Mouse (Mus musculus) intestine, postnatal 0 days (tissue): ENCODE results near the gene Noc4l. TPM values are rescaled to one million over a fixed set of nuclear protein-coding genes. Genes with fewer than 3 reads are reported as not detected.

Source experiments
- ATAC-seq: fragments of 200-750 bp; cut with Nextera tagmentation; 2 replicates; pipeline ENCODE4 v1.8.0; 2017; ENCODE audit warnings: mild to moderate bottlenecking, moderate TSS enrichment, moderate library complexity
- H3K27ac ChIP-seq: fragments of 300-500 bp; sonication (generic); 2 replicates; pipeline ENCODE4 v1.5.1; 2014; ENCODE audit warnings: mild to moderate bottlenecking, low read depth, low read length, moderate library complexity
- H3K27me3 ChIP-seq: fragments of 300-500 bp; sonication (generic); replicated peaks from 2 replicates; pipeline ENCODE4 v1.6.1; 2014; ENCODE audit warnings: low read length, mixed read lengths; ENCODE audit not compliant: control insufficient read depth, insufficient read depth
- H3K36me3 ChIP-seq: fragments of 300-500 bp; sonication (generic); 2 replicates; pipeline ENCODE4 v1.6.1; 2014; ENCODE audit warnings: mild to moderate bottlenecking, moderate library complexity; ENCODE audit not compliant: control insufficient read depth, insufficient read depth
- H3K4me1 ChIP-seq: fragments of 300-500 bp; sonication (generic); replicated peaks from 2 replicates; pipeline ENCODE4 v1.6.1; 2014; ENCODE audit warnings: antibody characterized with exemption, low read length, mixed read lengths; ENCODE audit not compliant: control insufficient read depth, insufficient read depth
- H3K4me2 ChIP-seq: fragments of 300-500 bp; sonication (generic); replicated peaks from 2 replicates; pipeline ENCODE4 v1.6.1; 2014; ENCODE audit warnings: low read depth, mild to moderate bottlenecking, moderate library complexity
- H3K4me3 ChIP-seq: fragments of 300-500 bp; sonication (generic); 2 replicates; pipeline ENCODE4 v1.5.1; 2014; ENCODE audit warnings: low read depth, low read length
- H3K9ac ChIP-seq: fragments of 300-500 bp; sonication (generic); 2 replicates; pipeline ENCODE4 v1.6.1; 2014; ENCODE audit warnings: mild to moderate bottlenecking, low read depth, low read length
- H3K9me3 ChIP-seq: fragments of 300-500 bp; sonication (generic); 2 replicates; pipeline ENCODE4 v1.6.1; 2016; ENCODE audit warnings: mixed run types; ENCODE audit not compliant: control insufficient read depth
- CTCF ChIP-seq: sonication (generic); IDR thresholded peaks from 2 replicates; pipeline ENCODE4 v1.5.1; 2016; ENCODE audit warnings: low read depth, mild to moderate bottlenecking, control low read depth, antibody characterized with exemption, moderate library complexity
- WGBS: fragments of 180-500 bp; shearing (Covaris S2); extraction: QIAGEN DNeasy Blood & Tissue Kit; methylation state at CpG from one replicate; pipeline ENCODE4 v1.1.7; 2014; 5-methylcytosine and 5-hydroxymethylcytosine counted together
- polyA plus RNA-seq: library from polyadenylated mRNA; unstranded; fragments of >200 nt; fragmentation: Nextera tagmentation; extraction: Ambion mirVana; gene quantifications from 2 replicates; pipeline ENCODE4 v1.2.1, GENCODE M21; 2015

The Noc4l gene
- polyA plus RNA-seq, 1 experiment from 2014 or later = 17.2 TPM

- no peak overlapping the region for H3K4me3 ChIP-seq
- no peak for TF ChIP-seq CTCF
- no peaks in the 10 kb centered on the region for H3K27me3 ChIP-seq
- no peak overlapping the region for H3K4me2 ChIP-seq
- H3K27ac ChIP-seq = no peak overlapping the region
- H3K9ac ChIP-seq = no peak overlapping the region
- no peak for ATAC-seq
- peaks cover 53% of the 10 kb centered on the region for H3K36me3 ChIP-seq
- no peaks in the 10 kb centered on the region for H3K9me3 ChIP-seq
- H3K4me1 ChIP-seq = no peaks in the 10 kb centered on the region
These were observed 6.5 kb upstream of the Noc4l start for GRCm38 (mm10) chr5:110659682-110660081.

DNA sequence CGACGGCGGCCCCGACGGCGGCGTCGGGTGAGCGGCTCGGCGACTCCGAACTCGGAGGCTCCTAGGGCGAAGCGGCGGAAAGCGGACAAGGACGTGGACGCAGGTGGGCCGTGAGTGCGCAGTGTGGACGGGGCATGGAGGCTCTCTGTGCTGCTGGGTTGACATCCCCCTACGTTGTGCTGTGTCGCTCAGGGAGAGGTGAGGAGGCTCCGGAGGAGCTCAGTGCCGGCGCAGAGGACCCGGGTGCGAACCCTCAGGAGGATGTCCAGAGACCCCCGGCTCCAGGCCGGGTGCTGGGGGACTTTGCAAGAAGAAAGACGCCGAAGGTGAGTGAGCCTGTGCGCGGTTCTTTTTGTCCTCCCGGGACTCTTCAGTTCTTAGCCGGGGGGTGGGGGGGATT is 469 bp upstream of the Noc4l start:
- WGBS = under 1% methylated on average over 37 of the region's 37 CpGs
- Histone ChIP-seq H3K9me3 (no peaks in the 10 kb centered on the region), H3K27me3 (no peaks in the 10 kb centered on the region), H3K9ac (peak overlapping the region; percentile 89), H3K4me3 (peak overlapping the region; percentile 100), H3K27ac (peak overlapping the region; percentile 54; the same call in 1 of the 2 replicates), H3K36me3 (peaks cover 59% of the 10 kb centered on the region), H3K4me2 (peak overlapping the region; percentile 87), H3K4me1 (no peaks in the 10 kb centered on the region; the same call in 1 of the 2 replicates)
- ATAC-seq = peak; percentile 20
- TF ChIP-seq CTCF = no peak

- H3K9ac ChIP-seq = no peak overlapping the region
- no peaks in the 10 kb centered on the region for H3K27me3 ChIP-seq
- peaks cover 52% of the 10 kb centered on the region for H3K36me3 ChIP-seq
- H3K27ac ChIP-seq = no peak overlapping the region
- no peak for ATAC-seq
- H3K9me3 ChIP-seq = no peaks in the 10 kb centered on the region
- no peak for TF ChIP-seq CTCF
- no peaks in the 10 kb centered on the region for H3K4me1 ChIP-seq
- H3K4me3 ChIP-seq = no peak overlapping the region
- H3K4me2 ChIP-seq = no peak overlapping the region
These were observed 6.8 kb downstream of the Noc4l start for GRCm38 (mm10) chr5:110646377-110646776.

- Histone ChIP-seq H3K9ac (no peak overlapping the region), H3K27me3 (no peaks in the 10 kb centered on the region), H3K4me3 (no peak overlapping the region), H3K4me2 (peak overlapping the region; percentile 52), H3K4me1 (no peaks in the 10 kb centered on the region), H3K36me3 (no peaks in the 10 kb centered on the region), H3K9me3 (no peaks in the 10 kb centered on the region), H3K27ac (no peak overlapping the region)
- peak; percentile 85 for TF ChIP-seq CTCF
- WGBS = 20% methylated on average over 12 of the region's 12 CpGs
- ATAC-seq = no peak
These were observed 13.8 kb downstream of the Noc4l start for GRCm38 (mm10) chr5:110639459-110639858.

DNA sequence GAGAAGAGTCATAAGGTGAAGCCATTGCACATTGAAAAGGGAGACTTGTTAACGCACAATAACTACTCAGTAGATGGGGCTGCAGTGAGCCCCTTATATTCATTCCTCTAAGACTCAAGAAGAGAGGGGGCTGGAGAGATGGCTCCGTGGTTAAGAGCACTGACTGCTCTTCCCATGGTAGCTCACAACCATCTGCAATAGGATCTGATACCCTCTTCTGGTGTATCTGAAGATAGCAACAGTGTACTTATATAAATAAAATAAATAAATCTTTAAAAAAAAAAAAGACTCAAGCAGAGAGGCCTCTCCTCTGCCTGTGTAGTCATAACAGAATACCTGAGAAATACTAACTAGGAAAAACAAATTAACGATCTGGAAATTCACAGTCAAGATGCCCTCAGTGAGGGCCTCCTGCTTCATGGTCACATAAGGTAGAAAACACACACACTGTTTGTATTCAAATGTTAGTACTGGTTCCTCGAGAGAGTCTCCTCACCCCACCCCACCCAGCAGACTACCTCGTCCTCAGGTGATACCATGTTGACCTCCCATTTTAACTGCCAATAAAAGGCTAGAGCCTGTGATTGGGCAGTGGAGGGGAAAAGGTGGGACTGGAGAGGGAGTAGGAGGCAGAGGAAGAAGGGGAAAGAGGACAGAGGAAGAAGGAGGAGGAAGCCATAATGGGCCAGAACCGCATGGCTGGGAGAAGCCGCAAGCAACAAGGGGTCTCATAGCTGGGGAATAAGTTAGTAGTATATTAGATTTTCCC is 14.7 kb downstream of the Noc4l start:
- no peaks in the 10 kb centered on the region for H3K27me3 ChIP-seq
- no peaks in the 10 kb centered on the region for H3K9me3 ChIP-seq
- WGBS = 75% methylated on average over 7 of the region's 7 CpGs
- H3K27ac ChIP-seq = no peak overlapping the region
- no peak overlapping the region for H3K9ac ChIP-seq
- H3K4me2 ChIP-seq = no peak overlapping the region
- no peaks in the 10 kb centered on the region for H3K36me3 ChIP-seq
- ATAC-seq = no peak
- no peak for TF ChIP-seq CTCF
- H3K4me1 ChIP-seq = no peaks in the 10 kb centered on the region
- no peak overlapping the region for H3K4me3 ChIP-seq

DNA sequence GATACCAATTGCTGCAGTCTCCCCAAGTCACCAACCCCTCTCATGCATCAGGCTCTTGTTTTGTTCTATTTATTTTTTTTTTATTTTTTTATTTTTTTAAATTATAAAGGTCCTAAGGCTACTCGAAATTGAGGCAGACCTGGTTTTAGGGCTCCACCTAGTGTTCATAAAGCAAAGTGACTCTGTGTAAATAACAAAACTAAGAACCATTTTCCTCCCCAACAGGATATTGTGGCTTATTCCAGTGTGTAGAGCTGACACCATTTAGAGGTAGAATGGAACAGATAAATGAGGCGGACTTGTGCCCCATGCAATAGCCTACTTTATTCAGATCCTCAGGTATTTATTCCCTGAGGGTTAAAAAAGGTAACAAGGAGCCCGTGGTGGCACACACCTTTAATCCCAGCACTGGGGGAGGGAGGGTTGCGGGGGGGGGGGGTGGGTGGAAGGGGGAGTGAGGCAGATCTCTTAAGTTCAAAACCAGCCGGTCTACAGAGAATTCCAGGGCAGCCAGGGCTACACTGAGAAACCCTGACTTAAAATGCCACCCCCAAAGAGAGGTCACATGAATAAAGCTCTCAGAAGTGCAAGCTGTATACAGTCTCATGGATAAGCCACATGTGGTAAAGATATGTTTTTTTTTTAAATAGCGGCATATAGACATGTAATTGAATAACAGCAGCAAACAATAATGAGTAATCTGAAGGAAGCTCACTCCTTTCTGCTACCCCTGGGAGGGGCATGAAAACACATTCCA is 17.1 kb downstream of the Noc4l start:
- no peak overlapping the region for H3K4me2 ChIP-seq
- WGBS = 36% methylated on average over 6 of the region's 6 CpGs
- no peaks in the 10 kb centered on the region for H3K36me3 ChIP-seq
- no peak for ATAC-seq
- no peak overlapping the region for H3K9ac ChIP-seq
- no peaks in the 10 kb centered on the region for H3K27me3 ChIP-seq
- no peaks in the 10 kb centered on the region for H3K9me3 ChIP-seq
- H3K4me1 ChIP-seq = no peaks in the 10 kb centered on the region
- no peak overlapping the region for H3K4me3 ChIP-seq
- H3K27ac ChIP-seq = no peak overlapping the region
- peak; percentile 76 for TF ChIP-seq CTCF
